Mouse (Mus musculus) testis, adult 2 months (tissue): Measurements from ENCODE around the gene R3hdm4. TPM values are rescaled to one million over a fixed set of nuclear protein-coding genes. Genes with fewer than 3 reads are reported as not detected.
A peak's percentile ranks its signal among the peaks of the same experiment; 100 is the strongest.

Source experiments
- H3K27ac ChIP-seq: fragments of 200-500 bp; 2 replicates; pipeline ENCODE4 v1.5.1; 2012; ENCODE audit warnings: low read depth, low read length; ENCODE audit not compliant: control insufficient read depth, insufficient read depth
- H3K27me3 ChIP-seq: fragments of 200-500 bp; 2 replicates; pipeline ENCODE4 v1.6.1; 2012; ENCODE audit warnings: mild to moderate bottlenecking, low read length, moderate library complexity; ENCODE audit not compliant: control insufficient read depth, insufficient read depth
- H3K36me3 ChIP-seq: fragments of 200-500 bp; 2 replicates; pipeline ENCODE4 v1.6.1; 2012; ENCODE audit warnings: mild to moderate bottlenecking, low read length; ENCODE audit not compliant: control insufficient read depth, insufficient read depth
- H3K4me1 ChIP-seq: fragments of 200-500 bp; 2 replicates; pipeline ENCODE4 v1.6.1; 2012; ENCODE audit warnings: low read length; ENCODE audit not compliant: control insufficient read depth, insufficient read depth
- H3K4me3 ChIP-seq: fragments of 200-500 bp; 2 replicates; pipeline ENCODE4 v1.5.1; 2012; ENCODE audit warnings: low read depth, mild to moderate bottlenecking, low read length, moderate library complexity, mixed read lengths; ENCODE audit not compliant: control insufficient read depth
- CTCF ChIP-seq: fragments of 200-500 bp; IDR thresholded peaks from 2 replicates; pipeline ENCODE4 v1.5.1; 2012; ENCODE audit warnings: low read depth, mild to moderate bottlenecking, inconsistent platforms, low read length, moderate library complexity; ENCODE audit not compliant: control insufficient read depth, insufficient read depth, insufficient replicate concordance
- POLR2A ChIP-seq: fragments of 200-500 bp; IDR thresholded peaks from 2 replicates; pipeline ENCODE4 v1.6.1; 2012; ENCODE audit warnings: low read depth, mild to moderate bottlenecking, inconsistent platforms, low read length, moderate library complexity; ENCODE audit not compliant: control insufficient read depth
- polyA plus RNA-seq: library from polyadenylated mRNA; depleted of rRNA; stranded (reverse); fragments of >200 nt; gene quantifications from 2 replicates; pipeline ENCODE4 v1.2.3, GENCODE M21; 2012

Gene R3hdm4
- polyA plus RNA-seq, 1 experiment: 15.2 TPM

DNA sequence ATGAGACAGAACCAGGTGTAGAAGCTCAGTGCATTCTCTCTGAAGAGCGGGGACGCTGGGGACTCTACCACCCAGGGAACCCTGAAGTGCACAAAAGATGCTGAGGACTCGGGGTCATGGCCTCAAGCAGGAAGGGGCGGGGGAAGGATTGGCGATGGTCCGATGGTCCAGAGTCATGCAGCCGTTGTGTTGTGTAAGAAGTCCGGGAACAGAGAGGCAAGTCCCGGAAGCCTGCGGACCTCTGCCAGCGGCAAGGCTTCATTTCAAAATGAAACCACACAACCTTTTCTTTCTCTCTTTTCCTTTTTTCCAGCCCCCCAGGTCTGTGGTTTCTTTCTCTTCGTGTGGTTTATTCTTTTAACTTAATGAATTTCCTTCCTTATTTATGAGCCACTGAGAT, 43.3 kb downstream of the R3hdm4 start:
- Histone ChIP-seq H3K36me3 (no peaks in the 10 kb centered on the region), H3K4me1 (peaks cover 16% of the 10 kb centered on the region), H3K4me3 (no peak overlapping the region), H3K27me3 (no peaks in the 10 kb centered on the region), H3K27ac (no peak overlapping the region)
- TF ChIP-seq POLR2A (no peak), CTCF (no peak)

DNA sequence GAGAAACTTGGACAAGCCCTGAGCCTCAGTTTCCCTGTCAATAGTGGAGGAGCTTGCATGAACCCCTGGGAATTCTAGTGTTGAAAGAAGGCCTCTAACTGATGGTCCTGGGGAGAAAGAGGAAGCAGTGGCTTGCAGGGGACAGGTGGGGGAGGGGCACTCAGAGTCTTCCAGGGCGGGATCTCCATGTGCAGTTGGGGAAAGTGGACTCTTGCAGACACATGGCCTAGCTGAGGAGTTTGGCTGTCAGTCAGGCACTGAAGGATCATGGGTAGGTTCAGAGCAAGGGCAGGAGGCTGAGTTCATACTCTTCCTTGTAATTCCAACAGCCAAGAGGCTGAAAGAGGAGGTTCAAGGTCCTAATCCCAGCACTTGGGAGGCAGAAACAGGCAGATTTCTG, 43.8 kb downstream of the R3hdm4 start:
- H3K27ac ChIP-seq: no peak overlapping the region
- no peak for TF ChIP-seq CTCF
- TF ChIP-seq POLR2A: no peak
- H3K27me3 ChIP-seq: no peaks in the 10 kb centered on the region
- H3K36me3 ChIP-seq: no peaks in the 10 kb centered on the region
- peaks cover 15% of the 10 kb centered on the region for H3K4me1 ChIP-seq
- H3K4me3 ChIP-seq: no peak overlapping the region

DNA sequence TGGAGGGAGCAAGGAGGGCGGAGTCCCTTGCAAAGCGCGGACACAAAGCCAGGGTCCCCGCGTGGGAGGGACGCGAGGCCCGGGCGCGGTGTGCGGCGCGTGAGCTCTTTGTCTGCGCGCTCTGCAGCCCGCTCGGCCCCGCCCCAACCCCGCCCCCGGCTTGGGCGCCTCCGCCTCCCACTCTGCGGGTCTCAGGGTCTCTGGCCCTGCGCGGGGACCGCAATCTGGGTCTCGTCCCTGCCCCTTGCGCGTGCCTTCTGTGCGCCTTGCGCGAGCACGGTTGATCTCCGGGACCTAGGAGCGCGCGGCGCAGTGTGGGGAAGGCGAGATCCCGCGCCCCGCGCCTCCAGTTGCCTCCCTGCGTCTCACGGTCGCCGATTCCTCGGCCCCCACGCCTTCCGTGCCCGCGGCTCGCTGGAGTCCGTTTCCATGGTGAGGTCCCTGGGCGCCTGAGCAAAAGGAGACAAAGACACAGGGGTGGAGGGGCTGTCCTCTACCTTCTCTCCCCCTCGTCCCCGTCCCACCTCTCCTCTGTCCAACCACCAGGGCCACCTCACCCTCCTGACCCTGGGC, 46.6 kb downstream of the R3hdm4 start, which contains the start of the genes Prtn3 and Plppr3:
Gene Prtn3 (plus strand): TSS at position 187 of the 573 bp plus-strand sequence.
Gene Plppr3 (minus strand): TSS at position 345 of the 573 bp plus-strand sequence.
- Histone ChIP-seq H3K36me3 (no peaks in the 10 kb centered on the region), H3K27me3 (no peaks in the 10 kb centered on the region), H3K4me3 (peak within 1 kb of the TSS; percentile 64), H3K27ac (no peak within 1 kb of the TSS), H3K4me1 (peaks cover 8% of the 10 kb centered on the region)
- TF ChIP-seq POLR2A: no peak
- TF ChIP-seq CTCF: no peak

DNA sequence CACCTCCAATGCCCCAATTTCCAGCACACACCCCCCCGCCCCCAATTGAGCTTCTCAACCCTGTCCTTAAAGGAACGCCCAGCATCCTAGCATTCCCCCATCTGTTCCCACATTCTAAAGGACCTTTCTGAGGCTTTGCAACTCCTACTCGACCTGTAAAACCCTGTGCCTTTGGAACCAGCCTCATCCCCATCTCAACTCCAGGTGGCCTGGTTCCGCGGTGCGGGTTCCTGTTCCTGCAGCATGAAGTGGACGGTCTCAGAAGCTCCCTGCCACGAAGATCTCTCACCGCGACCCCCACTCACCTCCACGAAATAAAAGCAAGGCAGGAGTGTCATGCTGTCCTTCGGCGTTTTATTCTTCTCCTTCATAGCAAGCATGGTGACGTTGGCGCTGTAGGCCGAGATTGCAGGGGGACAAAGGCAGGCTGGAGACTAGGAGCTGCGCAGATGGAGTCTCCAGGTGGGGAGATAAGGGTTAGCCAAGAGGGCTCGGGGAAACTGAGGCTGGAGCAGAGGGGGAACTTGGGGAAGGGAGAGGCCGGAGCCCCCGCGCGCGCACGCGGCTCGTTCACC, 47.2 kb downstream of the R3hdm4 start:
- H3K4me1 ChIP-seq: peaks cover 8% of the 10 kb centered on the region
- TF ChIP-seq CTCF (no peak), POLR2A (no peak)
- no peak overlapping the region for H3K27ac ChIP-seq
- H3K36me3 ChIP-seq: no peaks in the 10 kb centered on the region
- H3K27me3 ChIP-seq: no peaks in the 10 kb centered on the region
- peak overlapping the region; percentile 14 for H3K4me3 ChIP-seq

DNA sequence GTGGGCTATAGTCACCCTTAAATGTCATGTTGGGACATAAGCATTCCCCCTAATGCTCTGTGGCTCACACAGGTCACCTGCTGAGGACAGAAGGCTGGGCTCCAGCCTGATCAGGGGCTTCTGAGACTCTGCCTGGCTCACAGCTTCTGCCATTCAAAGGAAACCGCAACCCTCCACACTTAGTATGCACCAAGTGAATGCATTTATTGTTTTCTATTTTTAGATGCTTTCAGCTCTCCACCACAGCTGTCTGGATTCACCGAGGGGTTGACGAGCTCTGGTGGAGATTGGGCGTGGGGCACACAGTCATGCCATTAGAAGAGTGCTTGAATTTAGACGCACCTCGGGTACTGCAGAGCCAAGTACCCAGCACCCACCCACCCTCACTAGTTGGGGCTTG, 47.7 kb downstream of the R3hdm4 start:
- TF ChIP-seq POLR2A: no peak
- TF ChIP-seq CTCF: no peak
- peaks cover 8% of the 10 kb centered on the region for H3K4me1 ChIP-seq
- H3K27me3 ChIP-seq: no peaks in the 10 kb centered on the region
- no peaks in the 10 kb centered on the region for H3K36me3 ChIP-seq
- no peak overlapping the region for H3K4me3 ChIP-seq
- no peak overlapping the region for H3K27ac ChIP-seq

DNA sequence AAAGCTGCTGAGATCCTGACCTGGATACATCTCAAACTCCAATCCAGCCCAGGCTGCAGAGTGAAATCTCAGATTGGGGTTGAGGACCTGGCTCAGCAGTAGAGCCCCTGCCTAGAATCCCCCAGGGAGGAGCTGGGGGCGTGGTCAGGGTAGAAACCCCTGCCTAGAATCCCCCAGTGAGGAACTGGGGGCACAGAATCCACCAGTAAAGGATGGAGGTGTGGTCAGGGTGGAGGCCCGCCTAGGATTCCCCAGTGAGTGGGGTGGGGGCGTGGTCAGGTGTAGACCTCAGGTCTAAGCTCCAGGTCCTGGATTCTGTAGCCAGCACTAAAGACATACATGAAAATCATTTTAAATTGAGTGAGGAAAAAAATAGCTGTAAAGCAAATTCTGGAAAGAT, 48.1 kb downstream of the R3hdm4 start:
- Histone ChIP-seq H3K27ac (no peak overlapping the region), H3K36me3 (no peaks in the 10 kb centered on the region), H3K4me1 (peaks cover 8% of the 10 kb centered on the region), H3K27me3 (no peaks in the 10 kb centered on the region), H3K4me3 (no peak overlapping the region)
- TF ChIP-seq CTCF (no peak), POLR2A (no peak)

DNA sequence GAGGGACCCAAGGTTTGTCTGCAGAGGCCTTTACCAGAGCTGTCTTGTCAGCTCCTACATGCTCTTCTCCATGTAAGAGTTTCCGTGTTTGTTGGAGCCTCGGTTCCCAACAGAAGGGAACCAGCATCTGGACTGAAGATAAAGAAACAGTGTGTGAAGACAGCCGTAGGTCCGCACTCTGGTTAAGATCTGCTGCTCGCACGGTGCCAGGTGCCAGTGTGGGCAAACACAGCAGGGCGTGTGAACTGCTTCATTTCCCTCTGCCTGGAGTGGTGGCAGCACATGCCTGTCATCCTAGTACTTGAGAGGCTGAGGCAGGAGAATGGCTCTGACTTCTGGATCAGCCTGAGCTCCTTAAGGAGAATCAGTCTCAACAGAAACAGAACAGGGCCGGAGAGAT, 49.2 kb downstream of the R3hdm4 start:
- Histone ChIP-seq H3K36me3 (no peaks in the 10 kb centered on the region), H3K27me3 (no peaks in the 10 kb centered on the region), H3K27ac (no peak overlapping the region), H3K4me1 (peaks cover 8% of the 10 kb centered on the region), H3K4me3 (no peak overlapping the region)
- TF ChIP-seq CTCF: no peak
- no peak for TF ChIP-seq POLR2A

DNA sequence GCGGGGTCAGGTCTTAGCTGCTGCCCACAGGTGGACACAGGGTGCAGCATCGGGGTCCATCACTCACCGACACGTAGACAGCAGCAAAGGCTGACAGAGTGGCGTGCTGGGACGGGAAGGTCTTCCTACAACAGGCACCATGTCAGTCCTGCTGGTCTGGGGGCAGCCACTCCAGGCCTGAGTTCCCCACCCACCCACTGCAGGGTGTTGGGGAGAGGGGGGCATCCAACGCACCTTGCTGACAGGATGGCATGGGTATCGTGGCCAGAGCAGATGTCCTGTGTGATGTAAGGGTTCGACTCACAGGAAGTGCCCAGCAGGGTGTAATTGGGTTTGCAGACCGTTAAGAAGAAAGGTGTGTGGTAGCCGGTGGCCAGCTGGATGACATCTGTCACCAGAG, 54.4 kb downstream of the R3hdm4 start:
- H3K4me1 ChIP-seq: no peaks in the 10 kb centered on the region; the same call in 1 of the 2 replicates
- no peaks in the 10 kb centered on the region for H3K27me3 ChIP-seq
- no peak overlapping the region for H3K27ac ChIP-seq
- no peak for TF ChIP-seq POLR2A
- TF ChIP-seq CTCF: no peak
- no peak overlapping the region for H3K4me3 ChIP-seq
- no peaks in the 10 kb centered on the region; the same call in 1 of the 2 replicates for H3K36me3 ChIP-seq
